Mouse (Mus musculus): ENCODE data around the gene Polr1c. TPM values are rescaled to one million over a fixed set of nuclear protein-coding genes. Genes with fewer than 3 reads are reported as not detected.
A peak's percentile ranks its signal among the peaks of the same experiment; 100 is the strongest.

The Polr1c gene
- total and polyA plus RNA-seq, 3 experiments = 195 to 197 TPM; not detected in 1

GRCm38 (mm10) chr17:46239516-46240114 is 8.2 kb downstream of the Polr1c start:
- DNase-seq (ENCODE audit: low read depth, low spot score) = no peak
- no peak overlapping the region for H3K4me3 ChIP-seq (ENCODE audit: control insufficient read depth in 1 of 2, insufficient read depth in 1 of 2, low read depth in 2 of 2, low read length in 2 of 2)
- no peak overlapping the region for H3K9ac ChIP-seq (ENCODE audit: control insufficient read depth, low read depth, low read length, poor library complexity, severe bottlenecking)
- H3K27ac ChIP-seq (ENCODE audit: control insufficient read depth, low read depth, low read length) = no peak overlapping the region
- H3K36me3 ChIP-seq (ENCODE audit: control insufficient read depth in 1 of 2, insufficient read depth in 2 of 2, low read length in 2 of 2) = peaks cover 19 to 22% of the 10 kb centered on the region in 2 experiments
- peaks cover 16 to 18% of the 10 kb centered on the region in 2 experiments for H3K4me1 ChIP-seq (ENCODE audit: control insufficient read depth in 1 of 2, insufficient read depth in 2 of 2, low read length in 2 of 2)
- no peaks in the 10 kb centered on the region for H3K27me3 ChIP-seq (ENCODE audit: control insufficient read depth in 1 of 2, insufficient read depth in 2 of 2, low read length in 2 of 2)
- no peak for TF ChIP-seq SIN3A (IDR thresholded peaks at IDR 0.05; ENCODE audit: low read length)
- no peak for TF ChIP-seq MAZ (IDR thresholded peaks at IDR 0.05; ENCODE audit: low read depth, low read length)
- no peak for TF ChIP-seq ZC3H11A (IDR thresholded peaks at IDR 0.05; ENCODE audit: low read depth, low read length)
- no peak for TF ChIP-seq USF2 (IDR thresholded peaks at IDR 0.05; ENCODE audit: borderline replicate concordance in 1 of 2, insufficient read depth in 1 of 2, low read depth in 1 of 2, low read length in 2 of 2)
- no peak for TF ChIP-seq ELF1 (IDR thresholded peaks at IDR 0.05; ENCODE audit: low read depth, low read length)
- no peak for TF ChIP-seq MEF2A (IDR thresholded peaks at IDR 0.05; ENCODE audit: extremely low read depth, insufficient replicate concordance, low read depth, low read length, poor library complexity, severe bottlenecking)
- TF ChIP-seq MYC (IDR thresholded peaks at IDR 0.05; ENCODE audit: low read depth, low read length) = no peak
- no peak for TF ChIP-seq TAL1 (IDR thresholded peaks at IDR 0.05; ENCODE audit: low read length)
- no peak for TF ChIP-seq GABPA (IDR thresholded peaks at IDR 0.05; ENCODE audit: low read depth, low read length)
- no peak for TF ChIP-seq HCFC1 (IDR thresholded peaks at IDR 0.05; ENCODE audit: low read depth, low read length)
- no peak for TF ChIP-seq UBTF (IDR thresholded peaks at IDR 0.05; ENCODE audit: borderline replicate concordance, insufficient read depth, low read depth, low read length)
- TF ChIP-seq POLR2AphosphoS5 (IDR thresholded peaks at IDR 0.05; ENCODE audit: borderline replicate concordance, low read depth, low read length) = no peak
- no peak for TF ChIP-seq CTCF (IDR thresholded peaks at IDR 0.05 in 2 of 3, conservative IDR thresholded peaks at IDR 0.05 in 1 of 3; ENCODE audit: control insufficient read depth in 1 of 3, insufficient read depth in 1 of 3, low read depth in 2 of 3, low read length in 3 of 3, poor library complexity in 1 of 3, severe bottlenecking in 1 of 3)
- no peak for TF ChIP-seq E2F4 (IDR thresholded peaks at IDR 0.05; ENCODE audit: borderline replicate concordance, low read depth, low read length)
- TF ChIP-seq MYB (IDR thresholded peaks at IDR 0.05; ENCODE audit: low read depth, low read length) = no peak
- TF ChIP-seq BHLHE40 (IDR thresholded peaks at IDR 0.05; ENCODE audit: borderline replicate concordance, low read depth, low read length) = no peak
- TF ChIP-seq MAX (IDR thresholded peaks at IDR 0.05; ENCODE audit: low read length) = no peak
- H3K79me2 ChIP-seq (ENCODE audit: control insufficient read depth, insufficient read depth, low read length, poor library complexity) = no peaks in the 10 kb centered on the region
- no peaks in the 10 kb centered on the region for H3K9me3 ChIP-seq (replicated peaks; ENCODE audit: insufficient read depth, low read length)

DNA sequence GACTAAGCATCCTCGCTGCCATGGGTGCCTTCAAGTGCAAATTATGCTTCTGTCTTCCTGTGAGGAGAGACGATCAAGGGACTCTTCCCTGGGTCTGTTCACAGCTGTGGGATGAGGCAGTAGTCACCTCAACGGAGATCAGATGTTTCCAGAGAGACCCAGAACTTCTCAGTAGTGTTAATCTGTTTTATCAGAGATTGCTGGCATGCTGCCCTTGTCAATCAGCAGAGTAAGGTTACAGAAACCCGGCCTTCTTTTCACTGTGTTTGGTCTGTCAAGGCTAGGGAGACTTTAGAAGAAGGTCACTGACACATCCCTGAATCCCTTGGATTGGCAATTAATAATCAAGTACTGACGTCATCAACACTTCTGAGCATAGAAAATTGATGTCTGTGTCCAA is 10.4 kb downstream of the Polr1c start:
- no peak overlapping the region for H3K9ac ChIP-seq (ENCODE audit: control insufficient read depth, low read depth, low read length, poor library complexity, severe bottlenecking)
- H3K27ac ChIP-seq (ENCODE audit: control insufficient read depth, low read depth, low read length) = peak overlapping the region; percentile 28
- TF ChIP-seq RCOR1 (IDR thresholded peaks at IDR 0.05; ENCODE audit: low read depth, low read length) = 0 out of 2 replicates have a peak, but pooled peaks have one; percentile 16
- no peak for TF ChIP-seq TCF12 (IDR thresholded peaks at IDR 0.05; ENCODE audit: low read depth, low read length)
- TF ChIP-seq RAD21 (IDR thresholded peaks at IDR 0.05; ENCODE audit: low read depth, low read length) = no peak
- TF ChIP-seq EP300 (IDR thresholded peaks at IDR 0.05; ENCODE audit: low read depth in 1 of 2, low read length in 2 of 2) = no peak
- TF ChIP-seq ZKSCAN1 (IDR thresholded peaks at IDR 0.05; ENCODE audit: low read depth, low read length) = no peak
- no peak for TF ChIP-seq MYC (IDR thresholded peaks at IDR 0.05; ENCODE audit: low read depth, low read length)
- no peak for TF ChIP-seq CTCF (IDR thresholded peaks at IDR 0.05 in 2 of 3, conservative IDR thresholded peaks at IDR 0.05 in 1 of 3; ENCODE audit: control insufficient read depth in 1 of 3, insufficient read depth in 1 of 3, low read depth in 2 of 3, low read length in 3 of 3, poor library complexity in 1 of 3, severe bottlenecking in 1 of 3)
- TF ChIP-seq ETS1 (IDR thresholded peaks at IDR 0.05; ENCODE audit: low read depth, low read length) = peak; percentile 55; the same call in 1 of the 2 replicates
- no peaks in the 10 kb centered on the region for H3K9me3 ChIP-seq (replicated peaks; ENCODE audit: insufficient read depth, low read length)
- H3K4me3 ChIP-seq (ENCODE audit: control insufficient read depth in 1 of 2, insufficient read depth in 1 of 2, low read depth in 2 of 2, low read length in 2 of 2) = no peak overlapping the region
- peaks cover 16 to 18% of the 10 kb centered on the region in 2 experiments for H3K4me1 ChIP-seq (ENCODE audit: control insufficient read depth in 1 of 2, insufficient read depth in 2 of 2, low read length in 2 of 2)
- H3K27me3 ChIP-seq (ENCODE audit: control insufficient read depth in 1 of 2, insufficient read depth in 2 of 2, low read length in 2 of 2) = no peaks in the 10 kb centered on the region
- no peaks in the 10 kb centered on the region for H3K79me2 ChIP-seq (ENCODE audit: control insufficient read depth, insufficient read depth, low read length, poor library complexity)
- peak; percentile 52 for DNase-seq (ENCODE audit: low read depth, low spot score)
- peaks cover 19 to 32% of the 10 kb centered on the region in 2 experiments for H3K36me3 ChIP-seq (ENCODE audit: control insufficient read depth in 1 of 2, insufficient read depth in 2 of 2, low read length in 2 of 2)

Data from MEL (cell line).